ENCODE assay signal across 33 mouse cellular contexts in genomic region chr2:181541761-181542380, GRCm38 (mm10). TPM values are rescaled to one million over a fixed set of nuclear protein-coding genes. Genes with fewer than 3 reads are reported as not detected.
DNase-seq lines count a peak whose midpoint lies in the region; ATAC-seq and TF ChIP-seq lines count a peak whose summit lies in the region.
"Had no signal": no experiment of that assay in that cellular context is flagged by ENCODE, and none has a peak within 500 bp of the region (broad histone marks: within the 10 kb centered on the region; RNA-seq: fewer than 3 reads in every experiment).

No protein-coding gene starts in this region.

- no peaks in the 10 kb centered on the region for H3K27me3 ChIP-seq in cerebellum, adult 2 months (ENCODE audit: control insufficient read depth, insufficient read depth, low read length)
- no peaks in the 10 kb centered on the region for H3K27me3 ChIP-seq in midbrain, embryonic 11.5 days (ENCODE audit: control insufficient read depth, insufficient read depth, low read length)
- no peaks in the 10 kb centered on the region for H3K27me3 ChIP-seq in midbrain, embryonic 16.5 days (ENCODE audit: control insufficient read depth, insufficient read depth, low read depth, low read length)
- H3K27me3 ChIP-seq: forebrain, embryonic 13.5 days; heart, embryonic 15.5 days; hindbrain, embryonic 12.5 days; liver, embryonic 12.5 days; neural tube, embryonic 12.5 days; Patski had no signal

- 0 out of 2 replicates have a peak overlapping the region, but pooled peaks have one; percentile 63 for H3K27ac ChIP-seq in cerebellum, adult 2 months (ENCODE audit: insufficient read depth, low read length)
- H3K27ac ChIP-seq in midbrain, embryonic 11.5 days (ENCODE audit: low read depth, low read length): no peak overlapping the region
- no peak overlapping the region for H3K27ac ChIP-seq in midbrain, embryonic 16.5 days (ENCODE audit: low read length)
- H3K27ac ChIP-seq: forebrain, embryonic 13.5 days; heart, embryonic 10.5 days; heart, embryonic 15.5 days; hindbrain, embryonic 12.5 days; hindbrain, postnatal 0 days; layer of hippocampus, adult 2 months; liver, embryonic 12.5 days; midbrain, embryonic 10.5 days; neural tube, embryonic 12.5 days had no signal

- no peak overlapping the region for H3K9ac ChIP-seq in midbrain, embryonic 11.5 days (ENCODE audit: low read length)
- H3K9ac ChIP-seq in midbrain, embryonic 16.5 days (ENCODE audit: low read depth, low read length): no peak overlapping the region
- H3K9ac ChIP-seq: forebrain, embryonic 13.5 days; heart, embryonic 15.5 days; hindbrain, embryonic 12.5 days; liver, embryonic 12.5 days; liver, postnatal 0 days; neural tube, embryonic 12.5 days had no signal

- WGBS in cerebellum, adult 2 months: 40% methylated on average over 6 of the region's 6 CpGs
- 96% methylated on average over 6 of the region's 6 CpGs for WGBS in midbrain, embryonic 11.5 days
- 90% methylated on average over 6 of the region's 6 CpGs for WGBS in midbrain, embryonic 16.5 days

- no peaks in the 10 kb centered on the region for H3K9me3 ChIP-seq in midbrain, embryonic 11.5 days (ENCODE audit: control insufficient read depth, low read length)
- H3K9me3 ChIP-seq in midbrain, embryonic 16.5 days (replicated peaks; ENCODE audit: control insufficient read depth, low read length, poor library complexity, severe bottlenecking): no peaks in the 10 kb centered on the region
- H3K9me3 ChIP-seq: forebrain, embryonic 13.5 days; heart, embryonic 10.5 days; heart, embryonic 15.5 days; hindbrain, embryonic 12.5 days; liver, embryonic 12.5 days; midbrain, embryonic 10.5 days; neural tube, embryonic 12.5 days had no signal

- ATAC-seq in midbrain, embryonic 11.5 days (ENCODE audit: low FRiP score): no peak
- no peak for ATAC-seq in midbrain, embryonic 16.5 days
- no peak for ATAC-seq in inflammation-experienced regulatory T-cells, adult 6 months
- ATAC-seq: forebrain, embryonic 13.5 days; hindbrain, postnatal 0 days; liver, embryonic 12.5 days; liver, postnatal 0 days; lung, postnatal 0 days; Patski had no signal

- no peak overlapping the region for H3K4me3 ChIP-seq in cerebellum, adult 2 months (replicated peaks; ENCODE audit: insufficient read depth, low read depth, low read length)
- H3K4me3 ChIP-seq in midbrain, embryonic 11.5 days (ENCODE audit: low read depth, low read length): no peak overlapping the region
- no peak overlapping the region for H3K4me3 ChIP-seq in midbrain, embryonic 16.5 days (ENCODE audit: low read depth, low read length)
- H3K4me3 ChIP-seq: forebrain, embryonic 13.5 days; heart, embryonic 10.5 days; heart, embryonic 15.5 days; hindbrain, embryonic 12.5 days; layer of hippocampus, adult 2 months; liver, embryonic 12.5 days; midbrain, embryonic 10.5 days; myocyte; neural tube, embryonic 12.5 days had no signal

- peak in 1 of 2 experiments; percentile 64 for DNase-seq in cerebellum, adult 2 months
- no peak for DNase-seq in cerebellum, postnatal 10 days
- peak; percentile 74 for DNase-seq in heart, adult 11 months
- no peak for DNase-seq in heart, adult 9 months (ENCODE audit: low spot score in 2 of 2)
- DNase-seq in midbrain, embryonic 11.5 days (ENCODE audit: low spot score, missing footprints): peak; percentile 66
- DNase-seq in embryo, embryonic 9.5 days (ENCODE audit: extremely low spot score): no peak
- DNase-seq: adrenal gland, postnatal 10 days; gastrocnemius, postnatal 36 days; kidney, adult 11 months; kidney, postnatal 36 days; left cerebral cortex, postnatal 4 days; liver, postnatal 0 days; right cerebral cortex, adult 18-20 months; spleen, adult 18-20 months; thymus, adult 18-20 months; thymus, postnatal 25 days had no signal

- H3K4me2 ChIP-seq in midbrain, embryonic 11.5 days: no peak overlapping the region
- H3K4me2 ChIP-seq in midbrain, embryonic 16.5 days (ENCODE audit: low read length): no peak overlapping the region
- H3K4me2 ChIP-seq: forebrain, embryonic 13.5 days; heart, embryonic 15.5 days; hindbrain, embryonic 12.5 days; liver, embryonic 12.5 days; neural tube, embryonic 12.5 days had no signal

- H3K4me1 ChIP-seq in cerebellum, adult 2 months (ENCODE audit: control insufficient read depth, insufficient read depth, low read length): peaks cover 13% of the 10 kb centered on the region
- no peaks in the 10 kb centered on the region for H3K4me1 ChIP-seq in midbrain, embryonic 11.5 days (ENCODE audit: control insufficient read depth, insufficient read depth, low read length)
- H3K4me1 ChIP-seq in midbrain, embryonic 16.5 days (ENCODE audit: control insufficient read depth, insufficient read depth, low read length): 0 out of 2 replicates have a peak, but pooled peaks cover 2% of the 10 kb centered on the region
- H3K4me1 ChIP-seq: midbrain, embryonic 10.5 days had no signal

- no peak for TF ChIP-seq CTCF in cerebellum, adult 2 months (IDR thresholded peaks at IDR 0.05; ENCODE audit: borderline replicate concordance, insufficient read depth, low read depth, low read length)

- no peak for TF ChIP-seq POLR2A in cerebellum, adult 2 months (IDR thresholded peaks at IDR 0.05; ENCODE audit: borderline replicate concordance, insufficient read depth, low read length)

- H3K36me3 ChIP-seq in midbrain, embryonic 11.5 days (ENCODE audit: control insufficient read depth, insufficient read depth, low read length): peaks cover under 1% of the 10 kb centered on the region; the same call in 1 of the 2 replicates
- H3K36me3 ChIP-seq in midbrain, embryonic 16.5 days (ENCODE audit: control insufficient read depth, insufficient read depth, low read length): 0 out of 2 replicates have a peak, but pooled peaks cover 5% of the 10 kb centered on the region

RNA-seq across cellular contexts. Expression of gene Dnajc5, which starts 21.6 kb away (rescaled TPM):
- 218 and 230 TPM in 2 replicates for polyA plus RNA-seq in cerebellum, adult 2 months (2012; rRNA removed)
- 93.6 and 102 TPM in 2 replicates for polyA plus RNA-seq in midbrain, embryonic 11.5 days (2014; fragmentation: Nextera tagmentation; extraction: Ambion mirVana)
- 291 and 302 TPM in 2 replicates for polyA plus RNA-seq in midbrain, embryonic 16.5 days (2015; fragmentation: Nextera tagmentation; extraction: Ambion mirVana)
- polyA plus RNA-seq in inflammation-experienced regulatory T-cells, adult 6 months (2017; shearing (Covaris generic)): 10 to 100 TPM; 37.5 to 41.7 (median 39.3) TPM

RNA-seq across cellular contexts. Expression of gene Uckl1, which starts 42.8 kb away (rescaled TPM):
- 142 and 149 TPM in 2 replicates for polyA plus RNA-seq in cerebellum, adult 2 months (2012; rRNA removed)
- polyA plus RNA-seq in midbrain, embryonic 11.5 days (2014; fragmentation: Nextera tagmentation; extraction: Ambion mirVana): 46.4 and 50.2 TPM in 2 replicates
- 71.2 and 76.0 TPM in 2 replicates for polyA plus RNA-seq in midbrain, embryonic 16.5 days (2015; fragmentation: Nextera tagmentation; extraction: Ambion mirVana)
- polyA plus RNA-seq in inflammation-experienced regulatory T-cells, adult 6 months (2017; shearing (Covaris generic)): 100 to 1,000 TPM; 108 to 199 (median 172) TPM

RNA-seq across cellular contexts. Expression of gene Tpd52l2, which starts 44.9 kb away (rescaled TPM):
- polyA plus RNA-seq in cerebellum, adult 2 months (2012; rRNA removed): 154 and 159 TPM in 2 replicates
- 146 and 149 TPM in 2 replicates for polyA plus RNA-seq in midbrain, embryonic 11.5 days (2014; fragmentation: Nextera tagmentation; extraction: Ambion mirVana)
- 105 and 109 TPM in 2 replicates for polyA plus RNA-seq in midbrain, embryonic 16.5 days (2015; fragmentation: Nextera tagmentation; extraction: Ambion mirVana)
- 100 to 1,000 TPM in 2 of 3 experiments, 10 to 100 TPM in 1; 89.9 to 113 (median 102) TPM for polyA plus RNA-seq in inflammation-experienced regulatory T-cells, adult 6 months (2017; shearing (Covaris generic))

RNA-seq across cellular contexts. Expression of gene Abhd16b, which starts 48.9 kb away (rescaled TPM):
- not detected in 2 replicates for polyA plus RNA-seq in cerebellum, adult 2 months (2012; rRNA removed)
- polyA plus RNA-seq in midbrain, embryonic 11.5 days (2014; fragmentation: Nextera tagmentation; extraction: Ambion mirVana): 0.15 and 0.21 TPM in 2 replicates
- polyA plus RNA-seq in midbrain, embryonic 16.5 days (2015; fragmentation: Nextera tagmentation; extraction: Ambion mirVana): not detected in 2 replicates
- not detected for polyA plus RNA-seq in inflammation-experienced regulatory T-cells, adult 6 months (2017; shearing (Covaris generic))
- polyA plus RNA-seq: cortical plate, adult 2 months; forebrain, embryonic 13.5 days; limb, embryonic 14.5 days; liver, embryonic 12.5 days; midbrain, embryonic 10.5 days; midbrain, postnatal 0 days had no signal

RNA-seq across cellular contexts. Expression of gene Prpf6, which starts 49.8 kb away (rescaled TPM):
- polyA plus RNA-seq in cerebellum, adult 2 months (2012; rRNA removed): 44.2 and 44.6 TPM in 2 replicates
- polyA plus RNA-seq in midbrain, embryonic 11.5 days (2014; fragmentation: Nextera tagmentation; extraction: Ambion mirVana): 77.0 and 82.6 TPM in 2 replicates
- 59.7 and 64.6 TPM in 2 replicates for polyA plus RNA-seq in midbrain, embryonic 16.5 days (2015; fragmentation: Nextera tagmentation; extraction: Ambion mirVana)
- 10 to 100 TPM; 57.4 to 96.0 (median 81.2) TPM for polyA plus RNA-seq in inflammation-experienced regulatory T-cells, adult 6 months (2017; shearing (Covaris generic))

Comparison
In these comparisons a context has a peak if more than half of its experiments do, and no peak if none do; other contexts are left out.
1. DNase-seq: peak in heart, adult 11 months (single experiment) and midbrain, embryonic 11.5 days (single experiment); none in cerebellum, postnatal 10 days (0 of 2), heart, adult 9 months (0 of 2) and embryo, embryonic 9.5 days (single experiment).